Mouse (Mus musculus) bone marrow, adult 2 months (tissue): ENCODE results near the gene Vmn2r86. TPM values are rescaled to one million over a fixed set of nuclear protein-coding genes. Genes with fewer than 3 reads are reported as not detected.
"Not testable (repeated sequence)": the region's sequence is repeated elsewhere in the genome, so short reads cannot be mapped to it uniquely, and the experiment has no call there.

Experiments
- H3K27ac ChIP-seq: fragments of 200-500 bp; 2 replicates; pipeline ENCODE4 v1.5.1; 2012; ENCODE audit warnings: low read depth, mild to moderate bottlenecking, control low read depth, inconsistent platforms, low read length; ENCODE audit not compliant: control insufficient read depth, poor library complexity, insufficient read depth
- H3K4me1 ChIP-seq: fragments of 200-500 bp; 2 replicates; pipeline ENCODE4 v1.6.1; 2011; ENCODE audit warnings: low read length; ENCODE audit not compliant: control insufficient read depth, insufficient read depth
- H3K4me3 ChIP-seq: fragments of 200-500 bp; replicated peaks from 2 replicates; pipeline ENCODE3; 2011; ENCODE audit warnings: mild to moderate bottlenecking, low read depth, low read length, control low read depth; ENCODE audit not compliant: control insufficient read depth
- CTCF ChIP-seq: fragments of 200-500 bp; IDR thresholded peaks from 2 replicates; pipeline ENCODE4 v1.5.1; 2011; ENCODE audit warnings: low read length, control low read depth; ENCODE audit not compliant: control insufficient read depth, insufficient read depth
- POLR2A ChIP-seq: fragments of 200-500 bp; IDR thresholded peaks from 2 replicates; pipeline ENCODE4 v1.6.1; 2011; ENCODE audit warnings: low read depth, mild to moderate bottlenecking, control low read depth, low read length, borderline replicate concordance; ENCODE audit not compliant: control insufficient read depth
- WGBS: fragments of 180-500 bp; shearing (Covaris S2); methylation state at CpG from one replicate; pipeline ENCODE4 v1.1.7; 2018; 5-methylcytosine and 5-hydroxymethylcytosine counted together
- polyA plus RNA-seq: library from polyadenylated mRNA; stranded (reverse); fragments of >200 nt; gene quantifications from 2 replicates; pipeline ENCODE4 v1.2.4, GENCODE M21; 2011; ENCODE audit warnings: low replicate concordance; ENCODE audit not compliant: missing spikeins, insufficient read depth, insufficient read length

The Vmn2r86 gene
- polyA plus RNA-seq: not detected in 2 replicates

DNA sequence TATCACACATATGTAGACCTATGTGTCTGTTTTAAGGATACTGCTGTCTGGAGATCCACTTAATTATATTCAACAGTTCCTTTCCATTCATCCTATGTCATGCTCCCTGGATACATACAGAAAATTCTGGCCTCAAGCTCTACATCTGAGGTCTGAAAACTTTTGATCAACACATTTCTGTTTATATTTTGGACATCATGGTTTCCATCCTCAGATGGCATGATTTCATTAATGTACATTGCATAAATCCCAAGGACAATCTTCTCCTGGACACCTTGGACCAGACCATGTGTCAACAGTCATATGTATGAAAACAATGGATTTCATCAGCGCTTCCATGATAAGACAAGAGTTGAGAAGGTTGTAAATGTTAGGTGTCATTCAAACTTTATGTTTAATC lies at the start of gene Vmn2r86:
Gene Vmn2r86 (minus strand): TSS at position 101 of the 400 bp plus-strand sequence.
- 68% methylated on average over 1 of the region's 1 CpGs for WGBS
- not testable (repeated sequence) for H3K27ac ChIP-seq, H3K4me3 ChIP-seq, H3K4me1 ChIP-seq

DNA sequence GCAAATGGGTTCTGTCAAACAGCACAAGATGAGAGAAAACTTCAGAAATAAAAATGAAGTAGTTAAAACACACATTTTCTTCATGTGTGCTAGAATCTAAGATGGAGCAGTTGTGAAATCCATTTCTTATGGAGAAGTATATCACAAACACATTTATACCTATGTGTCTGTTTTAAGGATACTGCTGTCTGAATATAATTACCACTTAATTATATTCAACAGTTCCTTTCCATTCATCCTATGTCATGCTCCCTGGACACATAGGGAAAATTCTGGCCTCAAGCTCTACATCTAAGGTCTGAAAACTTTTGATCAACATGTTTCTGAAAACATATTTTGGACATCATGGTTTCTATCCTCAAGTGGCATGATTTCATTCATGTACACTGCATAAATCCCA lies 41.4 kb upstream of the Vmn2r86 start, which contains the start of gene Vmn2r87:
Gene Vmn2r87 (minus strand): TSS at position 101 of the 400 bp plus-strand sequence.
- Histone ChIP-seq H3K4me1 (no peaks in the 10 kb centered on the region), H3K27ac (no peak within 1 kb of the TSS), H3K4me3 (no peak within 1 kb of the TSS)
- no peak for TF ChIP-seq CTCF
- TF ChIP-seq POLR2A: no peak

DNA sequence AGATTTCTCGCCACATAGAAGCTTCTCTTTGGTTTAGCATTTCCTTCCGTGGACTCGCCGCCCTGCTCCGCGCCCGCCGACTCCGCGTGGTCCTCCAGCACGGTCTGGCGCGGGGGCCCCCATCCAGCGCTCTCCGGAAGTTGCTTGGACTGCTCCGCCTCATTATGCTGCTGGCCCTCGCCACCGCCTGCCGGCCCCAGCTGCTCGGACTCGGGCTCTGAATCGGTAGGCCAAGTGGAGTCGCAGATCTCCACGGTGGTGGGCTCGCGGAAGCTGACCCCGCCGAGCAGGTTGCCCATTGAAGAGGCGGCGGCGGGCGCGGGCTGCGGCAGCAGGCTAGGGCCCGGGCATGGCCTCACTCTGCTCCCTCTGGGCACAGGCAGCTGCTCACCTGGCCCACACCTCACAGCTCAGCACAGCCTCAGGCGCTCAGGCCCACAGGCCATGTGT lies 14.5 kb upstream of the Vmn2r86 start:
- WGBS: 3% methylated on average over 36 of the region's 36 CpGs
- Histone ChIP-seq H3K27ac (no peak overlapping the region), H3K4me1 (no peaks in the 10 kb centered on the region), H3K4me3 (no peak overlapping the region)
- TF ChIP-seq POLR2A: no peak
- TF ChIP-seq CTCF: no peak

DNA sequence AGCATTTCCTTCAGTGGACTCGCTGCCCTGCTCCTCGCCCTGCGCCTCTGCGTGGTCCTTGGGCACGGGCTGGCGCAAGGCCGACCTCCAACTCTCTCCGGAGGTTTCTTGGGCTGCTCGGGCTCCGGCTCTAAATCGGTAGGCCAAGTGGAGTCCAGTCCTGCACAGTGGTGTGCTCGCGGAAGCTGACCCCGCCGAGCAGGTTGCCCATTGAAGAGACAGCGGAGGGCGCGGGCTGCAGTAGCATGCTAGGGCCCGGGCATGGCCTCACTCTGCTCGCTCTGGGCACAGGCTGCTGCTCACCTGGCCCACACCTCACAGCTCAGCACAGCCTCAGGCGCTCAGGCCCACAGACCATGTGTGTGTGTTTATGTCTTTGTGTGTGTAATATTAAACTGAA lies 11.1 kb downstream of the Vmn2r86 start:
- Histone ChIP-seq H3K4me3 (no peak overlapping the region), H3K4me1 (no peaks in the 10 kb centered on the region), H3K27ac (no peak overlapping the region)
- TF ChIP-seq POLR2A: no peak
- no peak for TF ChIP-seq CTCF
- 85% methylated on average over 21 of the region's 21 CpGs for WGBS

DNA sequence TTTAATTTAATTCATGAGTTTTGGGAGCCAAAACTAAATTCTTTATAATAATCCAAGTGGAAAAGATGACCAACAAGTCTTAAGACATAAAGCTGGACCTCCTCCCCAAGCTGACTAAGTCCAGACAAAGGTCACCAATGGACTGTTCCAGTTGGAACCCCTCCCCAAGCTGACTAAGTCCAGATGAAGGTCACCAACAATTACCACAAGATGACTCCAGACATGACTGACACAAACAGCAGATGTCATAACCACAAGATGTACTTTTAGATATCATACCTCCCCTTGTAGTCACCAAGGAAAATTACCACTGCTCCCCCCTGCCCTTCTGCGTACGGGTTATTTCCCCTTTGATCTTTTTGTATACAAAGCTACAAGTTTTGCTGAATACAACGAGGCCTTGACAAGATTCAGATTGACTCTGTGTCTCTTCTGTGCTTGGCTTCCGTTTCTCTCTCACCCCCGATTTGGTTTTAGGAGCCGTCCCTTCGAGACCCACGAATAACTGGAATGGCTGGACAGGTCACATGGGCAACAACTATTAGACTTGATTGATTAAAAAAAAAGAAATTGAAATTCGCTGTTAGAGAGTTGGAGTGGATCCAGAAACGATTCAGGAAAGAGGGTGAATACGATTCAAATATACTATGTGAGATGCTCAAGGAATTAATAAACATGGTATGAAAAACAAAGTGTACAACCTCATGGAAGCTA lies 21.5 kb downstream of the Vmn2r86 start:
- not testable (repeated sequence) for H3K4me3 ChIP-seq, H3K27ac ChIP-seq, H3K4me1 ChIP-seq
- 76% methylated on average over 11 of the region's 11 CpGs for WGBS

DNA sequence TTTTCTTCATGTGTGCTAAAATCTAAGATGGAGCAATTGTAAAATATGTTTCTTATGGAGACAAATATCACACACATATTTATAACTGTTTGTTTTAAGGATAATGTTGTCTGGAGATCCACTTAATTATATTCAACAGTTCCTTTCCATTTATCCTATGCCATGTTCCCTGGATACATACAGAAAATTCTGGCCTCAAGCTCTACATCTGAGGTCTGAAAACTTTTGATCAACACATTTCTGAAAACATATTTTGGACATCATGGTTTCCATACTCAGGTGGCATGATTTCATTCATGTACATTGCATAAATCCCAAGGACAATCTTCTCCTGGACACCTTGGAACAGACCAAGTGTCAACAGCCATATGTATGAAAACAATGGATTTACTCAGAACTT lies 26.2 kb downstream of the Vmn2r86 start, which contains the start of gene Vmn2r85:
Gene Vmn2r85 (minus strand): TSS at position 101 of the 400 bp plus-strand sequence.
- H3K4me3 ChIP-seq, H3K27ac ChIP-seq, H3K4me1 ChIP-seq: not testable (repeated sequence)

DNA sequence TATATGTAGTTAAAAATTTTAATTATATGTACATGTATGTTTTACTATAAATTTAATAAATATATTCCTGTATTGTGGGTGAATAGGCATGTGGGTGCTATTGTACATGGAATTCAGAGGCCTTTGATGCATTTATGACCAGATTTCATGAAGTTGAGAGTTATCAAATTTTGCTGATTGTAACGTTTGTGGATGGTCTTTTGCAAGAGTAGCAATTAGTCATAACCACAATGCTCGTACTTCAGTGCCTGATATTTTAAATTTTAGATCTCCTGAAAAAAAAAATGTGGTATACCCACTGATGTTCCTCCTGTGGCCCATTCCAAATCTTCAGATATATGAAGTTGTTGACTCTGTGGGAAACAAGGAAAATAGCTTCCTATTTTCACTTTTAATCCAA lies 33.5 kb downstream of the Vmn2r86 start:
- not testable (repeated sequence) for H3K4me1 ChIP-seq, H3K27ac ChIP-seq, H3K4me3 ChIP-seq
- 34% methylated on average over 2 of the region's 2 CpGs for WGBS

DNA sequence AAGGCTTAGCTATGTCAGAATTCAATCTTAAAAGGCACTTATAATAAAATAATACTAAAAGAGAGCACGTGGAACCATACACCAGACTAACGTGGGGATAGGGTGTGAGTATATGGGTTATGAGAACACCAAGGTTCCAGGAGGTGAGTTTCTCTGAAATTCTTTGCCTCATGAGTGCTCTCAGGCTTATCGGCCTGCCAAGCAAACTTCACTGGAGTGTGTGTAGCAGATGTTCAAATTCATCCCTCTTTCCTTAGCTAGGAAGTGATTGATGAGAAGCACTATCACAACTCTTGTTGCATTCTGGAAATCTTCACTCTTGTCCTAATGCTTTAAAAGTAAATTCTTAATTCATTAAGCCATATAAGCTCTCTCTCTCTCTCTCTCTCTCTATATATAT lies 35.4 kb downstream of the Vmn2r86 start:
- 74% methylated on average over 3 of the region's 3 CpGs for WGBS

DNA sequence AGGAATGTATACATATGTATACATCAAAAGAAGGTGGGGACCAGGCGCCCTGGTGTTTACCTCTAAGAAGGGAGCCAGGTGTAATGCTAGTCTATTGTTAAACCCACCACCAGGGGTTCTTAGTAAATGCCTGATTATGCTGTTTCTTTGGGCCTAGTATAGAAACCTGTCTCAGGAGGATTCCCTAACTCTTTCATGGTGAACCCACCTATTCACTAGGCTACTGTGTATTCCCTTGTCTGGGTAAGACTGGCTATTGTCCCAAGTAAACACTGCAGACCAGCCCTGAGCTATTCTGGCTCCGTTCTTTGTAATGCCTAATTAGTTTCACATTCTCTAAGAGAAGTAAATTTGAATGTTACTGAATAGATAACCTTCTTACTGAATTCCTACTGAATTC lies 35.9 kb downstream of the Vmn2r86 start:
- not testable (repeated sequence) for H3K27ac ChIP-seq, H3K4me3 ChIP-seq, H3K4me1 ChIP-seq
- WGBS: 73% methylated on average over 2 of the region's 2 CpGs

More for the DNA sequence above, 35.4 kb downstream of the Vmn2r86 start:
- Histone ChIP-seq H3K27ac (no peak overlapping the region), H3K4me3 (no peak overlapping the region), H3K4me1 (no peaks in the 10 kb centered on the region)
- TF ChIP-seq CTCF (no peak), POLR2A (no peak)

DNA sequence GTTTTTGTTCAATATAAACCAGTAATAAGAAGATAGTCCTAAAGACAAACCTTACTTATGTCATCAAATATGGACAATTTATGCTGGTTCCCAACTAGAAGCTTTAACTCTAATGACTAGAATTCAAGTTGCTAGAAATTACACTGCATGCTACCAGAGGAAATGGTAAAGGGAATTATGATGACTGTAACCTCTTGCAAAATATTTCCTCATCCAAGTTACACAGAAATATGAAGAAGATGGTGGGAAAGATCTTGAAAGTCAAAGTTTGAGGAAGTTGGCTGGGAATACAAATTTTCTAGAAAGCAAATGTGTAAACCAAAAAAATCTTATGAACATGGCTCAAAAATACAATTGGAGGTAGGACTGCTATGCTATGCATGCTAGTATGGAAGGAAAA lies 39.5 kb downstream of the Vmn2r86 start:
- H3K4me1 ChIP-seq, H3K27ac ChIP-seq, H3K4me3 ChIP-seq: not testable (repeated sequence)

DNA sequence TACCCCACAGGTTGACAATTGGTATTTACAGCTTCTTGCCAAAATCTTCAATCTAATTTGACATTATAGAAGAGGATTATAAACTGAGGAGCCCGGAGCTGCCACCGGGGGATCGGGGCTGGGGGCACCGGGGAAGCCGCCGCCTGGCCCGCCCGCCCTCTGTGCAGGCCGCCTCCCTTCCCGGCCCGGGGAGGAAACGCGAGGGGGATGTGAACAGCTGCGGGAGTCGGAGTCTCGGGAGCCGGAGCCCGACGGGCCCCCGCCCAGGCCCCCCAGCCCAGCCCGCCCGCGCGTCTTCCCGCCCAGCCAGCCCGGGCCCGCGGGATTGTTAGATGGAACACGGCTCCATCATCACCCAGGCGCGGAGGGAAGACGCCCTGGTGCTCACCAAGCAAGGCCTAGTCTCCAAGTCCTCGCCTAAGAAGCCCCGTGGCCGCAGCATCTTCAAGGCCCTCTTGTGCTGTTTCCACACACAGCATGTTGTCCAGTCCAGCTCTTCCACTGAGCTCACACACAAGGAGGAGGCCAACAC lies 43.6 kb downstream of the Vmn2r86 start:
- not testable (repeated sequence) for H3K4me1 ChIP-seq, H3K27ac ChIP-seq, H3K4me3 ChIP-seq
- WGBS: 62% methylated on average over 23 of the region's 35 CpGs
